Mouse (Mus musculus) embryonic facial prominence, embryonic 11.5 days (tissue): ENCODE data around the gene Kank1. TPM values are rescaled to one million over a fixed set of nuclear protein-coding genes. Genes with fewer than 3 reads are reported as not detected.

Experiments used
- ATAC-seq: fragments of 200-750 bp; cut with Nextera tagmentation; replicated peaks from 2 replicates; pipeline ENCODE4 v1.8.0; 2017; ENCODE audit warnings: low read depth; ENCODE audit not compliant: insufficient number of reproducible peaks, low FRiP score, low TSS enrichment
- DNase-seq: peaks from one replicate; pipeline ENCODE4 v3.0.0-alpha.2; 2015; ENCODE audit warnings: low spot score
- H3K27ac ChIP-seq: fragments of 300-500 bp; sonication (generic); replicated peaks from 2 replicates; pipeline ENCODE4 v1.5.1; 2014; ENCODE audit warnings: mild to moderate bottlenecking, low read depth, low read length, control low read depth
- H3K27me3 ChIP-seq: fragments of 300-500 bp; sonication (generic); 2 replicates; pipeline ENCODE4 v1.6.1; 2014; ENCODE audit warnings: mild to moderate bottlenecking, low read length, moderate library complexity, mixed read lengths; ENCODE audit not compliant: control insufficient read depth, insufficient read depth
- H3K36me3 ChIP-seq: fragments of 300-500 bp; sonication (generic); replicated peaks from 2 replicates; pipeline ENCODE4 v1.6.1; 2014; ENCODE audit warnings: low read depth, mild to moderate bottlenecking, low read length, moderate library complexity, mixed read lengths; ENCODE audit not compliant: control insufficient read depth, insufficient read depth
- H3K4me1 ChIP-seq: fragments of 300-500 bp; sonication (generic); 2 replicates; pipeline ENCODE4 v1.6.1; 2014; ENCODE audit warnings: low read length, mixed read lengths; ENCODE audit not compliant: control insufficient read depth, insufficient read depth
- H3K4me2 ChIP-seq: fragments of 300-500 bp; sonication (generic); 2 replicates; pipeline ENCODE4 v1.6.1; 2014; ENCODE audit warnings: low read depth, mild to moderate bottlenecking, control low read depth, low read length, moderate library complexity
- H3K4me3 ChIP-seq: fragments of 300-500 bp; sonication (generic); 2 replicates; pipeline ENCODE4 v1.5.1; 2014; ENCODE audit warnings: low read depth, low read length, control low read depth
- H3K9ac ChIP-seq: fragments of 300-500 bp; sonication (generic); replicated peaks from 2 replicates; pipeline ENCODE4 v1.6.1; 2014; ENCODE audit warnings: mild to moderate bottlenecking, control low read depth, low read length
- H3K9me3 ChIP-seq: fragments of 300-500 bp; sonication (generic); replicated peaks from 2 replicates; pipeline ENCODE4 v1.6.1; 2016; ENCODE audit warnings: mild to moderate bottlenecking, low read length, inconsistent platforms, mixed read lengths; ENCODE audit not compliant: control insufficient read depth
- WGBS: fragments of 180-500 bp; shearing (Covaris S2); extraction: QIAGEN DNeasy Blood & Tissue Kit; methylation state at CpG from one replicate; pipeline ENCODE4 v1.1.7; 2014; 5-methylcytosine and 5-hydroxymethylcytosine counted together
- polyA plus RNA-seq: library from polyadenylated mRNA; unstranded; fragments of >200 nt; fragmentation: Nextera tagmentation; extraction: Ambion mirVana; gene quantifications from 2 replicates; pipeline ENCODE4 v1.2.1, GENCODE M21; 2014

Gene Kank1
- polyA plus RNA-seq, 1 experiment from 2014 or later, result 17.6 TPM

DNA sequence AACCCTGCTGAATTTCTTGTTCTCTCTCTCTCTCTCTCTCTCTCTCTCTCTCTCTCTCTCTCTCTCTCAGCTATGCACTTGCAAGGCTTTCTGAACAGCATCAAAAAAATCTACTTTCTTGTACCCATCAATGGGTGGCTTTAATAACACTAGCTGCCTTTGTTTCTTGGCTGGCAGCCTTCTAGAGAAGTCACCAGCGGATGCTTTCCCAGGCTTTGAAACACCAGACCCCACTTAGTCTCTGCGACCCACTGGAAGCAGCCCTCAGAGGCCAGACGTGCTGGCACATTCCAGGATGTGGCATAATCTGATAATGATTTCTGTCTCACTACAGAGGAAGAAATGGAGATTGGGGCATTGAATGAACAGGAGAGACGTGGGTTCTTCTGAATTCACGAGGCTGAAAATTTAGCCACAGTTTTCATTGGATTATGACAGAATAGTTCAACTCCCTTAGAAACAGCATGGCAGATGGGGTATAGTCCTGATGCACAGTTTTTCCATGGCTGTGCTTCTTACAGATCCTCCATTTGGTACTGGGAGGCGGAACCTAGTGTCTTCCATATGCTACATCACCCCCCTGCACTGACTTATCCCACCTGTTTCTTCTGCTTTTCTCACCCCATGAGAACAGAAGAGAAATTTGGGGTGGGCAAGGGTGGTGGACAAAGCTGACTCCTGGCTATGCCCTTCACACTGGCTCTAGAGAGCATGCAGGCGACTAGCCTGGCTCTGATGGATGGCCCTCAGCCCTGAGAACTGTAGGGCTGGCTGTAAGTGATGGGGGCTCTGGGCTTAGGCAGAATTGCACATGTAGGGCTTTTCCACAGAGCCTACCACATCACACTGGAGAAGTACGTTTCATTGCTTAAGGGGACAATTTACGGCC, 88.6 kb downstream of the Kank1 start:
- Histone ChIP-seq H3K4me2 (no peak overlapping the region), H3K27me3 (no peaks in the 10 kb centered on the region), H3K9me3 (no peaks in the 10 kb centered on the region), H3K4me1 (no peaks in the 10 kb centered on the region), H3K4me3 (no peak overlapping the region), H3K27ac (no peak overlapping the region), H3K9ac (no peak overlapping the region), H3K36me3 (no peaks in the 10 kb centered on the region)
- WGBS, result 69% methylated on average over 9 of the region's 9 CpGs
- no peak for ATAC-seq
- DNase-seq, result no peak

DNA sequence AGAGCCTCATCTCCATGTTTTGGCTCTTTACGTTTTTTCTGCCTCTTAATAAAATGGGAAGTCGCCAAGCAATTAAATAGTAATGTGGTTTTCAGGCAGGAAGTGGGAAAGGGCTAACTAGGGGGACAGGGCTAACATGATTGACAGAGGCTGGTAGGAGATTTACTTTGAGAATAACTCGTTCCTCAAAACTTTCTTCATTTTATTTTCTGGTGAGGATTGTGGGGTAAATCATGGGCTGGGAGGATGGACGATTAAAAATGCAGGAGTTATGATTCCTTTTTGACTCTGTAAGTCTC, 89.2 kb downstream of the Kank1 start:
- no peak for DNase-seq
- Histone ChIP-seq H3K36me3 (no peaks in the 10 kb centered on the region), H3K9ac (no peak overlapping the region), H3K4me1 (no peaks in the 10 kb centered on the region), H3K27me3 (no peaks in the 10 kb centered on the region), H3K27ac (no peak overlapping the region), H3K4me2 (no peak overlapping the region), H3K9me3 (no peaks in the 10 kb centered on the region), H3K4me3 (no peak overlapping the region)
- no peak for ATAC-seq
- WGBS, result 70% methylated on average over 4 of the region's 4 CpGs

DNA sequence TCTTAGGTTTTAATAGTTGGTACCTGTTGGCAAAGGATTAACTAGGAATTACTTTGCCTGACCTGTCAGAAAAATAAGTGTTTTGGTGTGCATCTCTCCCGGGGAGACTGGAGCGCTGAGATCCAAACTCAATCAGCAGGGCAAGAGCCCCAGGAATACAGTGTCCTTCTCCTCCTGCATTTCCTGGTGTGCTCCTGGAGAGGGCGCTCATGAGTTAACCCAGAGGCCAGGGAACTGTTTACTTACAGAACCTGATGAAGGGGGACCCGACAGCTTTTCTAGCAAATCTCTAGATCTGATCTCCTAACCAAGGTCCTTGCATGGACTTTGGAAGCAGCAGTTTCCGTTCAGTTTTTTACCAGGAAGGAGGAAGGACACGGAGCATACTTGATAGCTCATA, 90.9 kb downstream of the Kank1 start:
- Histone ChIP-seq H3K27ac (no peak overlapping the region), H3K9me3 (no peaks in the 10 kb centered on the region), H3K4me1 (no peaks in the 10 kb centered on the region), H3K4me2 (no peak overlapping the region), H3K4me3 (no peak overlapping the region), H3K27me3 (no peaks in the 10 kb centered on the region), H3K36me3 (no peaks in the 10 kb centered on the region), H3K9ac (no peak overlapping the region)
- ATAC-seq (no peak), DNase-seq (no peak)
- 66% methylated on average over 6 of the region's 6 CpGs for WGBS

DNA sequence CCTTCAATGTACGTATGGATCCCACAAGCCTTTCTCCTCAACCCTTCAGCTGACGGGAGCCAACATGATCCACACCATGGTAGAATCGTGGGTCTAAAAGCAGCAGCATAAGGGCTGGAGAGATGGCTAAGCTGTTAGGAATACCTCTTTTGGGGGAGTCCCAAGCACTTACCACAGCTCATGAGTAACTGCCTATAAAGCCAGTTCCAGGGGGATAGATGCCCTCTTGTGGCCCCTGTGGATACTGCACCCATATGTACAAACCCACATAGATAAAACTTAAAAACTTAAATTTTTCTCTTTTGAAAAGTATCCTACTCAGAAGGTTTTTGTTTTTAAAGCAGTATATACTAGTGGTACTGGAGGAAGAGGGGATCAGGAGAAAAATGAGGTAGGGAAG, 97.6 kb downstream of the Kank1 start:
- H3K27me3 ChIP-seq, result no peaks in the 10 kb centered on the region
- no peak for ATAC-seq
- peak; percentile 80 for DNase-seq
- no peak overlapping the region for H3K9ac ChIP-seq
- no peak overlapping the region for H3K4me2 ChIP-seq
- no peak overlapping the region for H3K27ac ChIP-seq
- H3K4me1 ChIP-seq, result no peaks in the 10 kb centered on the region
- no peaks in the 10 kb centered on the region for H3K36me3 ChIP-seq
- WGBS, result 52% methylated on average over 3 of the region's 3 CpGs
- no peaks in the 10 kb centered on the region for H3K9me3 ChIP-seq
- no peak overlapping the region for H3K4me3 ChIP-seq

DNA sequence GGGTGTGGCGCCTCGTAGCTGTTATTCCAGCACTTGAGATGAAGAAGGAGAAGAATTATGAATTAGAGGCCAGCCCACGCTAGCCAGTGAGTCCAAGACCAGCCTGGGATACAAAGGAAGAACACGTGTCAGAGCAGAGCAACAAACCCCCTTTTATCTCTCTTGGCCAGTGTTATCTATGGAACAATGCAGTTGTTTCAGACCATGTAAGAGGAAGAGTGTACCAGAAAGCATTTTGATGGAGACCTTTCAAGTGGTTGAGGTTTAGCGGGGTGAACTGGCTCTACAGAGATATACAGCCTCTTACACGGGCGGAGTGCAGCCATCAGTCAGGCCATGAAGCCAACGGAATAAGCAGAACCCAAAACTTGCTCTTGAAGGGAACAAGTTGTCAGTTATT, 100.0 kb downstream of the Kank1 start:
- Histone ChIP-seq H3K9me3 (no peaks in the 10 kb centered on the region), H3K27me3 (no peaks in the 10 kb centered on the region), H3K9ac (no peak overlapping the region), H3K36me3 (no peaks in the 10 kb centered on the region), H3K4me2 (no peak overlapping the region), H3K4me3 (no peak overlapping the region), H3K4me1 (no peaks in the 10 kb centered on the region), H3K27ac (no peak overlapping the region)
- no peak for ATAC-seq
- DNase-seq, result no peak
- WGBS, result 88% methylated on average over 8 of the region's 8 CpGs

DNA sequence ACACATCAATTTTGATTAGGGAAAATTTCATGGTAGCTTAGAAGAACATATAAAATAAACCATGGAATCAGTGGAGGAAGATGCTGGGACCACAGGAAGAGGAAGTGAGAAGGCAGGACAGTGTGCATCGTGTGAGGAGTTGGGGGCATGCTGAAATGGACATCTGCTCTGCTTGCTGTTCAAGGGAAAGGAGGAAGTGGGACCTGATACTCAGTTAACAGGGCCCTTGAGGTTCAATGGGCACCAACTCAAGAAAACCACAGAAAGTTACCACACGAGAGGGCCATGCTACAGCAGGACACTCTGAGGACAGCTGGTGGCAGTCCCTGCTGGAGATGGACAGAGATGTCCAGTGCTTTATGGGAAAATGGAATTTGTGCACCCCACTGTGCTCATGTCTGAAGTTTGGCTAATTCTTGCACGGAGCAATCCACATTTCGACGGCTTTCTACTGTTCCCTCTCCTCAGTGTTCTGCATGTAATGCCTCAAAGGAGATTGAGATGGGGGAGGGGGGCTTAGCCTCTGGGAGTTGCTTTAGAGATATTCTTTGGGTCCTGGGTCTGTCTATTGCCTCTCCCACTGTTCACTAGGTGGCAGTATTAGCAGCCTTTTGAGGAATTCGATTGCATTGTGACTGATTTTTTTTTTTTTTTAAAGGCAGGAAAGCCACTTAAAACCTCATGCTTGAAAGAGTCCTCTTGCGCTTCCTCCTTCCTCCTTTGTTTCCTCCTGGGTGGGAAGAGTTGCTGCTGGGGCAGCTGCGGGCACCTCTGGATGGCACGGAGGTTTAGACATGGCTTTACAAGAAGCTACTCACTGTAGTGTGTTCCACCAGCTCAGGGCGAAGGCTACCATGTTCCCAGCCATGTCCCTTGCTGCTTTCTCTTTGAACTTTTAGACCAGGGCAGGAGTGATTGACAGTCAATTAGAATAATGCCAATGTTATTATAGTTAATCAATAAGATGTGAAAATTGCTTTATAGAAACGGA, 104.2 kb downstream of the Kank1 start:
- WGBS, result 46% methylated on average over 11 of the region's 11 CpGs
- Histone ChIP-seq H3K36me3 (no peaks in the 10 kb centered on the region), H3K9ac (no peak overlapping the region), H3K4me2 (no peak overlapping the region), H3K4me3 (no peak overlapping the region), H3K4me1 (no peaks in the 10 kb centered on the region), H3K27ac (no peak overlapping the region), H3K27me3 (no peaks in the 10 kb centered on the region), H3K9me3 (no peaks in the 10 kb centered on the region)
- peak; percentile 88 for DNase-seq
- ATAC-seq, result 0 out of 2 replicates have a peak, but pooled peaks have one; percentile 59

DNA sequence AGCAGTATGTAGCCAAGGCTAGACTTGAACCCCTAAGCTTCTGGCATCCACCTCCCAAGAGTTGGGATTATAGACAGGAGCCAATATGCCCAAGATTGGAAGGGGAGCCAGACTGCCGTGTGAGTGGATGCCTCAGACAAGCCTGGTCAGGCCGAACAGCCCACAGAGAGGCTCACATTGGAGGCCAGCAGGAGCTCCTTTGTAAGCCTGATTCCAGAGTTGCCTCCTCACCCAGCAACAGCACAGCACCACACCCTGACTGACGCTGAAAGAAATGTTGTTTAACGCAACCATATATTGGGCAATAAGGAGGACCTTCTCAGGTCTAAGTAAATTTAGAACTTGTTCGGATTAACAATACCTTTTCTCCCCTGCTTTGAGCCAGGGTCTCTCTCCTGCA, 105.3 kb downstream of the Kank1 start:
- Histone ChIP-seq H3K36me3 (no peaks in the 10 kb centered on the region), H3K4me2 (no peak overlapping the region), H3K9me3 (no peaks in the 10 kb centered on the region), H3K9ac (no peak overlapping the region), H3K4me1 (no peaks in the 10 kb centered on the region), H3K4me3 (no peak overlapping the region), H3K27me3 (no peaks in the 10 kb centered on the region), H3K27ac (no peak overlapping the region)
- ATAC-seq, result no peak
- no peak for DNase-seq
- 86% methylated on average over 5 of the region's 5 CpGs for WGBS
